Mouse (Mus musculus) embryonic stem cell, embryonic (primary cell): ENCODE results near the gene Fhit.

Experiments used
- CTCF ChIA-PET, 4 experiments: fragments of 300-600 bp in 2 of 4; fragments of 350-600 bp in 2 of 4; sonication (Branson Sonifier 250); formaldehyde crosslinking; loops; one replicate each; lab custom pipeline; 2022; ENCODE audit warnings: inconsistent platforms in 2 of 4; lab: Charles Lee
- POLR2A ChIA-PET, 4 experiments: fragments of 300-600 bp in 2 of 4; fragments of 350-600 bp in 2 of 4; sonication (Branson Sonifier 250); formaldehyde crosslinking; loops; one replicate each; lab custom pipeline; 2022; ENCODE audit warnings: antibody characterized with exemption in 4 of 4, inconsistent platforms in 1 of 4; lab: Charles Lee

The Fhit gene

GRCm38 (mm10) chr14:10568937-10569552 is 592.8 kb downstream of the Fhit start:
- CTCF ChIA-PET, result interaction anchor here in 1 of 4 experiments (0.6 kb wide), 1 partner anchor 830 kb away, joined by 3 read pairs; no protein-coding TSS in a partner anchor
- POLR2A ChIA-PET, result no interaction called here

DNA sequence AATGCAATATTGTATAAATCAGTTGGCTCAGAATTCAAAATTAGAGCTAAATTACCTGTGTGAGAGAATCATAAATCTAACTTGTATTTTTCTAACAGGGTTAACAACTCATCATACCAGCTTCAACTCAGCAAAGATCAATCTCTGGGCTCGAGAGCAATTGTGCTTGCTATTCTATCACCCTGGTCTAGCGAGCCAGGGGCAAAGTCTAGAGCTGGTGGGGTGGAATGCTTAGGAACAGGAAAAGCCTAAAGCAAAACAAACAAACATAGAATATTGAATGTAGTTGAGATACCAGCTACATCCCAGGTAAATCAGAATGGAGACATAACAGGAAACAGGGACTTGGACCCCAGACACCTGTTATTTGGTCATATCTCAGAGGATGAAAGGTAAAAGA is 594.1 kb downstream of the Fhit start:
- POLR2A ChIA-PET, result interaction anchor here in 1 of 4 experiments (1.3 kb wide), 1 partner anchor 12 kb away, joined by 4 read pairs; no protein-coding TSS in a partner anchor
- CTCF ChIA-PET, result no interaction called here

DNA sequence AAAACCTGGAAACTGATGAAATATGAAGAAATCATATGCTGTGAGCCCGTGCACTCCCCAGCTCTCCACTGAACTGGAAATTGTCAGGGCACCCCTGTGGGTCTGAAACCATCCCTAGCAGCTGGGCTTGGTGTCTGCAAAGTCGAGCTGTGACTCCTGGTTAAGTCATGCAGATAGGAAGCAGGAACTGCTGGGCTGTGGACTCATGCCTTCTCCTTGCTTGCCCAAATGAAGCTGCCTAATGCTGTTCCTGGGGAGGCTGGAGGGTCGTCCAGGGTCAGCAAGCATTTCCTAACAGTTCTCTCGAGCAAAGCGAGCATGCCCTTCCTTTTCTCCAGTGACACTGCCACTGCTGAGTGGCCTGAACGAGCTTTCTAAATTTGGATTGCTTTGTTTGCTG is 607.1 kb downstream of the Fhit start:
- POLR2A ChIA-PET, result no interaction called here
- CTCF ChIA-PET, result no interaction called here

- ChIA-PET POLR2A (no interaction called here), CTCF (no interaction called here)
These were observed 613.2 kb downstream of the Fhit start for GRCm38 (mm10) chr14:10548632-10549031.

DNA sequence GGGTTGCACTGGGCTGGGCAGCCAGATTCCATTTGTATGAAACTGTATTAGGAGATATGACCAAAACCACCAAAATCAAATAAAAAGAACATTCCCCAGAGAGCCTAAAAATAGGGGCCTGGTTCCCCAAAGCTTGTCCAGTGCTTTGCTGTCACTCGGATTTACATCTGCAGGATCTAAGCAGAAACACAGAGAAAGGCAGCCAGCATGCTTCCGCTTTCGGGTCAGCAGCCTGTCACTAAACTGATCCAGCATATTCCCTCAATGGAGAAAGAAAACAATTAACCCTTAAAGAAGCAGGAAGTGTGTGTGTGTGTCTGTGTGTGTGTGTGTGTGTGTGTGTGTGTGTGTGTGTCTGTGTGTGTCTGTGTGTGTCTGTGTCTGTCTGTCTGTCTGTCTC is 615.9 kb downstream of the Fhit start:
- ChIA-PET POLR2A (no interaction called here), CTCF (no interaction called here)

DNA sequence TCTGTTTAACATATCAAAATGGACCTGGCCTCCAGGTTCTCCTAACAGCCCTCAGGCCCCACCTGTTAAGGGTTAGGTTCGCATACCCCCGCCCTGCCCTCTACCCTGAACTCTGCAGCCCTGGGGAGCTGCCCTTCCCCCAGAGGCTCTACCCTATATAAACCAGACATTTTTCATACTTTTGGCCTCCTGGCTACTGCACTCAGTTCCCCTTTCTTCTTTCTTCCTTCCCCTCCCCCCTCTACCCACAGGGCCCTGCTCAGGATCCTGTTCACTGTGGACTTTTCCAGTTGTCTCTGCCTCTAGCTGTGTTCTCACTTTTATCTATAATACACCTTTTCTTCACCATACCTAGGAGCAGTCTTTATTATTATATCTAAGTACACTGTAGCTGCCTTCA is 627.0 kb downstream of the Fhit start:
- POLR2A ChIA-PET, result interaction anchor here in 1 of 4 experiments (0.6 kb wide), 1 partner anchor 671 kb away, joined by 3 read pairs; no protein-coding TSS in a partner anchor
- CTCF ChIA-PET, result interaction anchor here in 2 of 4 experiments (0.7 kb wide), 2 partner anchors 365 to 1008 kb away, joined by 3 read pairs; no protein-coding TSS in a partner anchor

- ChIA-PET POLR2A (interaction anchor here in 1 of 4 experiments (0.6 kb wide), 1 partner anchor 68 kb away, joined by 3 read pairs; no protein-coding TSS in a partner anchor), CTCF (no interaction called here)
These were observed 629.9 kb downstream of the Fhit start for GRCm38 (mm10) chr14:10531748-10532500.

- ChIA-PET CTCF (no interaction called here), POLR2A (no interaction called here)
These were observed 635.0 kb downstream of the Fhit start for GRCm38 (mm10) chr14:10526800-10527199.

DNA sequence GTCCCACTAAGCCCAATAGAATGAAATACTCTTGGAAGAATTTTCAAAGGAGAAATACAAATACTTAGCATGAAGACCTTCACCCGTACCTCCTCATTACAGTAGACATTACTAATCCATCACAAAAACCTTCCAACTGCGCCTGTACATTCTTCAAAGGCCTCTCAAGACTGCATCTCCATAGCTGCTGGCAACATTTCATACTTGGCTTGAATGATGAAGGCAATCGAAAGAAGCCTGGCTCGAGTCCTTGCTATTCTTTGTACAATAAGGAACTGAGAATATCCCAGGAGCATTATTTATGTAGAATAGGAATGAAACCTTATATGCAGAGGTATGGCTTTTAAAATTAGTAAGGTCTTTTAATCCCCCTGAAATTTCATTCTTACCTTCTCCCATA is 636.0 kb downstream of the Fhit start:
- CTCF ChIA-PET, result no interaction called here
- POLR2A ChIA-PET, result no interaction called here

GRCm38 (mm10) chr14:10514026-10514425 is 647.8 kb downstream of the Fhit start:
- CTCF ChIA-PET, result no interaction called here
- POLR2A ChIA-PET, result interaction anchor here in 1 of 4 experiments (0.5 to 1.3 kb wide), 3 partner anchors 9 to 15 kb away, joined by 3 to 6 read pairs (median 4); no protein-coding TSS in a partner anchor

GRCm38 (mm10) chr14:10509252-10509651 is 652.6 kb downstream of the Fhit start:
- POLR2A ChIA-PET, result no interaction called here
- CTCF ChIA-PET, result no interaction called here

DNA sequence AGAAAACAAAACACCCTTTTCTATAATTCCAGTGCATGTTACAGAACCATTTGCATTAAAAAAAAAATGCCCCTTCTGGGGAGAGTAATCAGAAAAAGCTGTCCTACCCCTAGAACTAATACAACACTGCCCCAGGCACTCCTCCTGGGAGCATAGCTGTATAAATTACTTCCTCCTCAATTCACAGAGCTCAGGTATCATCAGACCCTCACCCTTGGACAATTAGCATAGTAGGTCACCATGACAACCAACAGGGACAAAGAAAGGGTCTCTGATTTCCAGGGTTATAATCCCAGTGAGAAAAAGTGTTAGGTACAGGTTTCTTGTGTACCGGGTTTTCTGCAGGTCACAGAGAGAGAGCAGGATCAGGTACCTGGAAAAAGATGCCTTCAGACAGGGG is 654.3 kb downstream of the Fhit start:
- ChIA-PET POLR2A (interaction anchor here in 1 of 4 experiments (0.7 kb wide), 1 partner anchor 27 kb away, joined by 3 read pairs; no protein-coding TSS in a partner anchor), CTCF (interaction anchor here in 1 of 4 experiments (0.6 to 1.2 kb wide), 2 partner anchors 205 to 1638 kb away, joined by 3 read pairs; no protein-coding TSS in a partner anchor)

- ChIA-PET CTCF (no interaction called here), POLR2A (no interaction called here)
These were observed 676.0 kb downstream of the Fhit start for GRCm38 (mm10) chr14:10485798-10486197.

DNA sequence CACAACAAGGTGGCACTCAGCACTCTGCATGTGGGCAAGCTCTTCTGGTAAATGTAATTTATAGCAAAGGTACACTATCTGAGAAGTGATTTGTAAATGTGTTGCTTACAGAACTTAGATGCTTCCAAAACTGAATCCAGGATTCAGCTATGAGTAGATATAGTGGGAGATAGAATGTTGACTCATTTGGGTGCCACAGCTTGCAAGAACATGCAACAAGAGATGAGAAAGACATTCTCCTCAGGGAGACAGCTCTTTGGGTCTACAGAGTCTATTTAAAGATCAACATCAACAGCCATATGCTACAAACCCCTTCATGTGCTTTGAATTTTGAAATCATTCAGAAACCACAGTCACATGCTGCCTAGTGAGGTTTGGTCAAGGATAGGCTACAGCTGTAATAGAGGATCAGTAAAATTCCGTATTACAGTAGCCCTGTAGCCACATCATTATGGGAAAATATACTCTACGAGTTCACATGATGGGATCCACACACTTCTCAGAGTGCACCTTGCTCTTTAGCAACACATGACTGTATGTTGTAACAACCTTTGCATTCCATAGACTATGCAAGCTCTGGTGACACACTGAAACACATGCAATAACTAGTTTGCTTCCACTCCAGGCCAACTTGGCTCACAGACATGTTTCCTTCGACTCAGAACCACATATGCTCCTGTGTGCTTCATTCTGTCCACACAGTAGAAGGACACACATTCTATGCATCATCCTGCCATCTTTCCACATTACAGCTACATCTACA is 678.8 kb downstream of the Fhit start:
- ChIA-PET CTCF (no interaction called here), POLR2A (interaction anchor here in 1 of 4 experiments (0.6 kb wide), 1 partner anchor 30 kb away, joined by 4 read pairs; no protein-coding TSS in a partner anchor)

DNA sequence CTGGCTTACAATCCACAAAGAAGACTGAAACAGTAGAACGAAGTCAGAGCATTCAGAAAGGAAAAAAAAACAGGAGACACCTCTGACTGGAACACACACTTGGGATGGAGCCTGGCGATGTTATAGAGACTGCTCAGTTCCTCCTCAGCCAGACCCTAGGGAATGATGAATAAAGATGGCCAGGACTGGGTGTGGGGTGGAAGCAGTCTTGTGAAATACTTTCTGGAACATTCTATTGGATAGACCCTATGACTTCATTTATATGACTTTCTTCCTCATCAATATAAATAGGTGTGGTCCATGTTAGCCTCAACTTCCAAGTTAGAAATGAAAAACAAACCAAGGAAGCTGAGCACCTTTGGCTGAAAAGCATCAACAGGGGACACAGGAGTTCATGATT is 680.5 kb downstream of the Fhit start:
- POLR2A ChIA-PET, result interaction anchor here in 1 of 4 experiments (0.6 kb wide), 1 partner anchor 26 kb away, joined by 3 read pairs; no protein-coding TSS in a partner anchor

GRCm38 (mm10) chr14:10480681-10481080 is 681.2 kb downstream of the Fhit start:
- CTCF ChIA-PET, result no interaction called here

More for the DNA sequence above, 680.5 kb downstream of the Fhit start:
- CTCF ChIA-PET, result no interaction called here

GRCm38 (mm10) chr14:10453001-10453861 is 708.6 kb downstream of the Fhit start:
- POLR2A ChIA-PET, result interaction anchor here in 3 of 4 experiments (0.6 to 2.0 kb wide), 6 partner anchors 23 to 797 kb away, joined by 3 to 6 read pairs (median 4); no protein-coding TSS in a partner anchor
- CTCF ChIA-PET, result no interaction called here

More at GRCm38 (mm10) chr14:10480681-10481080, 681.2 kb downstream of the Fhit start:
- POLR2A ChIA-PET, result interaction anchor here in 1 of 4 experiments (0.6 kb wide), 1 partner anchor 27 kb away, joined by 3 read pairs; no protein-coding TSS in a partner anchor

DNA sequence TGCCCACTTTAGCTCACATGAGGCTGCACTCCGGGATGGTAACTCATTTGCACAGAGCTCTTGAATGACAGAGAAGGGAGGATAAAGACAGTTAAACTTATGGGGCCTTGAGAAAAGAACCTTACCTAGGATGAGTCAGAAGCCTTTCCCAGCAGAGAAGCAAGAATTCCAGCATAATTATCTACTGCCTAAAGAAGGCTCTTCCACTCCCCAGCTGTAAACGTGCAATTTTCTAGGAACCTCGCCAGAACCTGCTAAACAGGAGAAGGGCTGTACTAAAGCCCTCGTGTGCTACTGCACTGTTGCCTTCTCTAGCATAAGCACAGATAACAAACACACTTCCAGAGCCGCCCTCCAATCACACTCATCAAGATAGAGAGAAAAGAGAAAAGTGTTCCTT is 709.6 kb downstream of the Fhit start:
- CTCF ChIA-PET, result no interaction called here
- POLR2A ChIA-PET, result no interaction called here
